10 mouse cellular contexts compared by ENCODE assay signal in the genomic region with DNA sequence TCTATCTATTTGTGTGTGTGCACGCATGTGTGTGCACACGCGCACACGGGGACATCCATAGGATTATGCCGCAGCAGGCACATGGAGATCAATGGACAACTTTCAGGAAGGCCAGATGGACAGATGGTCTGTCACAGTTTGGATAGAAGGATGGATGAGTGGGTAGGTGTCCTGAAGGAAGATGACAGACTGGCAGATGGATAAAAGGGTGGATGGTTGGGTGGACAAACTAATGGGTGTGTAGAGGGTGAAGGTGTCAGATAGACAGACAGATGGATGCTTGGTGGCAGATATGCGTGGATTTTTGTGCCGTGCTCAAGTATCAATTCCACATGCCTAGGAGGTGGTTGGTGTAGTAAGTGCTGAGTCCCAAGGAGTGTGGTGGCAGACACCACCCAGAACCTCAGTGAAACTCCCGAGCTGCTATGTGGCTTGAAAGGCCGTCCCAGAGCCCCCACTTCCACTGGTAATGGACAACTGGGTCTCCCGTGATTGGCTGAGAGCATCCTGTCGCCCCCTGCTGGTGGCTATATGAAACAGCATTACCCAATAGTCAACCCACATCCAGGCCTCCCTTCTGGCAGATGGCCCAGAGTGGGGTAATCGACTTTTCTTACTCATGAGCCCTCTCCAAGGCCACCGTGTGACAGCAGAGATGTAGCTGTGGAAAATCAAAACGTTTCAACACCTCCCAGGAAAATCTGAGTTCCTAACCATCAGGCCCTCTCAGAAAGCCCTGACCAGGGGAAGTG. TPM values are rescaled to one million over a fixed set of nuclear protein-coding genes. Genes with fewer than 3 reads are reported as not detected.
DNase-seq lines count a peak whose midpoint lies in the region; ATAC-seq and TF ChIP-seq lines count a peak whose summit lies in the region.
"Had no signal": no experiment of that assay in that cellular context is flagged by ENCODE, and none has a peak within 500 bp of the region (broad histone marks: within the 10 kb centered on the region; RNA-seq: fewer than 3 reads in every experiment).

No protein-coding gene starts in this region.

- no peak overlapping the region for H3K9ac ChIP-seq in midbrain, embryonic 14.5 days (replicated peaks; ENCODE audit: low read length)
- no peak overlapping the region for H3K9ac ChIP-seq in midbrain, embryonic 16.5 days (ENCODE audit: low read depth, low read length)
- no peak overlapping the region for H3K9ac ChIP-seq in heart, postnatal 0 days (replicated peaks; ENCODE audit: low read depth, low read length)

- no peaks in the 10 kb centered on the region for H3K27me3 ChIP-seq in midbrain, embryonic 14.5 days (ENCODE audit: control insufficient read depth, insufficient read depth, low read length)
- H3K27me3 ChIP-seq in midbrain, embryonic 16.5 days (ENCODE audit: control insufficient read depth, insufficient read depth, low read depth, low read length) = peaks cover 3% of the 10 kb centered on the region; the same call in 1 of the 2 replicates
- peaks cover 38% of the 10 kb centered on the region; the same call in 1 of the 2 replicates for H3K27me3 ChIP-seq in heart, postnatal 0 days (ENCODE audit: control insufficient read depth, insufficient read depth, low read length)

- 55% methylated on average over 14 of the region's 14 CpGs for WGBS in midbrain, embryonic 14.5 days
- 53% methylated on average over 14 of the region's 14 CpGs for WGBS in midbrain, embryonic 16.5 days
- 51% methylated on average over 14 of the region's 14 CpGs for WGBS in heart, postnatal 0 days

- peak; percentile 71 for DNase-seq in midbrain, embryonic 14.5 days
- DNase-seq in T-cell, adult 2 months (ENCODE audit: low spot score) = peak; percentile 47
- peak; percentile 74 to 79 for DNase-seq in cerebellum, postnatal 25 days
- DNase-seq in heart, postnatal 0 days (ENCODE audit: low spot score) = peak; percentile 17
- peak; percentile 27 to 64 for DNase-seq in left cerebral cortex, adult 9 months (ENCODE audit: low spot score in 2 of 2)
- peak; percentile 41 to 55 for DNase-seq in natural killer cell, adult 2 months (ENCODE audit: low spot score in 2 of 2)
- no peak for DNase-seq in spleen, adult 12 weeks (ENCODE audit: low spot score)

- H3K4me3 ChIP-seq in midbrain, embryonic 14.5 days (replicated peaks; ENCODE audit: low read depth, low read length) = no peak overlapping the region
- H3K4me3 ChIP-seq in midbrain, embryonic 16.5 days (ENCODE audit: low read depth, low read length) = no peak overlapping the region
- H3K4me3 ChIP-seq in heart, postnatal 0 days (ENCODE audit: low read depth, low read length) = no peak overlapping the region
- H3K4me3 ChIP-seq: erythroblast, embryonic 14.5 days; myocyte had no signal

- H3K27ac ChIP-seq in midbrain, embryonic 14.5 days (replicated peaks; ENCODE audit: low read depth, low read length) = no peak overlapping the region
- no peak overlapping the region for H3K27ac ChIP-seq in midbrain, embryonic 16.5 days (ENCODE audit: low read length)
- no peak overlapping the region for H3K27ac ChIP-seq in heart, postnatal 0 days (ENCODE audit: low read depth)

- no peak for TF ChIP-seq EP300 in heart, postnatal 0 days (IDR thresholded peaks at IDR 0.05; ENCODE audit: low read depth)

- H3K36me3 ChIP-seq in midbrain, embryonic 14.5 days (ENCODE audit: control insufficient read depth, insufficient read depth, low read length) = no peaks in the 10 kb centered on the region
- H3K36me3 ChIP-seq in midbrain, embryonic 16.5 days (ENCODE audit: control insufficient read depth, insufficient read depth, low read length) = no peaks in the 10 kb centered on the region
- no peaks in the 10 kb centered on the region for H3K36me3 ChIP-seq in heart, postnatal 0 days (replicated peaks; ENCODE audit: control insufficient read depth, insufficient read depth, low read length)

- peaks cover 16% of the 10 kb centered on the region for H3K4me1 ChIP-seq in midbrain, embryonic 14.5 days (ENCODE audit: control insufficient read depth, insufficient read depth, low read length)
- H3K4me1 ChIP-seq in midbrain, embryonic 16.5 days (ENCODE audit: control insufficient read depth, insufficient read depth, low read length) = peaks cover 4% of the 10 kb centered on the region
- H3K4me1 ChIP-seq in heart, postnatal 0 days (ENCODE audit: control insufficient read depth, insufficient read depth) = no peaks in the 10 kb centered on the region

- no peaks in the 10 kb centered on the region for H3K9me3 ChIP-seq in midbrain, embryonic 14.5 days (ENCODE audit: control insufficient read depth, low read length)
- H3K9me3 ChIP-seq in midbrain, embryonic 16.5 days (replicated peaks; ENCODE audit: control insufficient read depth, low read length, poor library complexity, severe bottlenecking) = no peaks in the 10 kb centered on the region
- no peaks in the 10 kb centered on the region for H3K9me3 ChIP-seq in heart, postnatal 0 days (replicated peaks; ENCODE audit: control insufficient read depth, low read length)

- ATAC-seq in midbrain, embryonic 14.5 days (ENCODE audit: low FRiP score, low TSS enrichment) = no peak
- no peak for ATAC-seq in midbrain, embryonic 16.5 days
- ATAC-seq in heart, postnatal 0 days (ENCODE audit: insufficient read depth, low read depth) = peak; percentile 53; the same call in 1 of the 2 replicates

- no peak overlapping the region for H3K4me2 ChIP-seq in midbrain, embryonic 14.5 days (ENCODE audit: low read length)
- H3K4me2 ChIP-seq in midbrain, embryonic 16.5 days (ENCODE audit: low read length) = no peak overlapping the region
- no peak overlapping the region for H3K4me2 ChIP-seq in heart, postnatal 0 days (ENCODE audit: low read depth, low read length)

- TF ChIP-seq CTCF in heart, postnatal 0 days (IDR thresholded peaks at IDR 0.05; ENCODE audit: low read depth) = peak; percentile 58

RNA-seq across cellular contexts. Expression of a gene that starts 58.0 kb away (rescaled TPM):
- 10.7 and 12.0 TPM in 2 replicates for polyA plus RNA-seq in midbrain, embryonic 14.5 days (2014; fragmentation: Nextera tagmentation; extraction: Ambion mirVana)
- polyA plus RNA-seq in midbrain, embryonic 16.5 days (2015; fragmentation: Nextera tagmentation; extraction: Ambion mirVana) = 14.4 and 16.1 TPM in 2 replicates
- 0.73 and 4.5 TPM in 2 replicates for total RNA-seq in heart, postnatal 0 days (2014; rRNA removed; ENCODE audit: low replicate concordance)
- 0.27 and 0.34 TPM in 2 replicates for polyA plus RNA-seq in heart, postnatal 0 days (2015; fragmentation: Nextera tagmentation; extraction: Ambion mirVana)
- polyA plus RNA-seq: erythroblast, embryonic 14.5 days; myocyte had no signal
